Mouse (Mus musculus) embryonic fibroblast, embryonic 13.5 days (primary cell): ENCODE data around the gene Pdcd6ip.

Source experiments
- CTCF ChIP-seq: IDR thresholded peaks from 2 replicates; pipeline ENCODE4 v1.5.1; 2011; ENCODE audit warnings: mild to moderate bottlenecking, control low read depth, low read length, moderate library complexity, borderline replicate concordance; ENCODE audit not compliant: insufficient read depth
- POLR2A ChIP-seq: IDR thresholded peaks from 2 replicates; pipeline ENCODE4 v1.6.1; 2011; ENCODE audit warnings: low read depth, mild to moderate bottlenecking, control low read depth, low read length, moderate library complexity

DNA sequence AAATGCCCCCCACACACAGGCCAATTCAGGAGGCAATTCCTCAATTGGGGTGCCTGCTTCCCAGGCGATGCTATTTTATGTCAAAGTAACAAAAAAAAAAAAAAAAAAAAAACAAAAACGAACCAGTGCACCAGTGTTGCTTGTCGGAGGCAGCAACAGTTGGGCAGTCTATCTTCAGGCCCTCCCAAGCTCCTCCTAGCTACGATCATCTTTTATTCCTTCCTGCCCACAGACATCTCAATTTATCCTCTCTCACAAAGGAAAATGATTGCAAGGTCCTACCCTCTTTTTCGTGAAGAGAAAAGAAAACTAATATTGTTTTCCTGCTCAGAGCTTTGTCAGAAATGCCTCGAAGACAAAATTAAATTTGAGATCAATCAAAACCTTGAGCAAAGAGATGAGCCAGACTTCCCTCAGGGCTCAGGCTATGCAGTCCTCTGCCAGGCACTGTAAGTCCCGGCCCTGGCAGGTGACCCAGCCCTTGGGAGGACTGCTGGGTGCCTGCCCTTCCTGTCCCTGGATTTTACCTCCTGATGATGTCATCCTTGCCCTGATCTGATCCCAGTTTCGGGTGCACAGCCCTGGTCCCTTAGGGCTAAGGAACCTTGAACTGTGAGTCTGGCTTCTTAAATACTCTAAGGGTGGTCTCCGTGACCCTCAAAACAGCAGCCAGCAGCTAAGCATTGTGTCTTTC lies 75.6 kb downstream of the Pdcd6ip start:
- TF ChIP-seq CTCF (no peak), POLR2A (no peak)
